ENCODE assay signal across 17 mouse cellular contexts in genomic region chr4:73335218-73336104, GRCm38 (mm10).
A peak's percentile ranks its signal among the peaks of the same experiment; 100 is the strongest.
DNase-seq lines count a peak whose midpoint lies in the region; ATAC-seq and TF ChIP-seq lines count a peak whose summit lies in the region.
"Had no signal": no experiment of that assay in that cellular context is flagged by ENCODE, and none has a peak within 500 bp of the region (broad histone marks: within the 10 kb centered on the region; RNA-seq: fewer than 3 reads in every experiment).

No protein-coding gene starts in this region.

- no peaks in the 10 kb centered on the region for H3K27me3 ChIP-seq in limb, embryonic 15.5 days
- no peaks in the 10 kb centered on the region for H3K27me3 ChIP-seq in limb, embryonic 10.5 days (ENCODE audit: low read depth, poor library complexity, severe bottlenecking)
- no peaks in the 10 kb centered on the region for H3K27me3 ChIP-seq in forebrain, embryonic 12.5 days
- no peaks in the 10 kb centered on the region for H3K27me3 ChIP-seq in hindbrain, embryonic 13.5 days

- no peak overlapping the region for H3K4me2 ChIP-seq in limb, embryonic 15.5 days
- no peak overlapping the region for H3K4me2 ChIP-seq in forebrain, embryonic 12.5 days
- no peak overlapping the region for H3K4me2 ChIP-seq in hindbrain, embryonic 13.5 days

- no peak overlapping the region for H3K4me3 ChIP-seq in limb, embryonic 15.5 days
- no peak overlapping the region for H3K4me3 ChIP-seq in limb, embryonic 10.5 days
- H3K4me3 ChIP-seq in forebrain, embryonic 12.5 days (replicated peaks): no peak overlapping the region
- no peak overlapping the region for H3K4me3 ChIP-seq in hindbrain, embryonic 13.5 days
- H3K4me3 ChIP-seq in lung, adult 2 months (replicated peaks; ENCODE audit: extremely low read depth, low read depth, low read length): no peak overlapping the region
- H3K4me3 ChIP-seq: embryonic facial prominence, embryonic 10.5 days; erythroblast, embryonic 14.5 days had no signal

- WGBS in limb, embryonic 15.5 days: 50% methylated on average over 2 of the region's 2 CpGs
- 66% methylated on average over 2 of the region's 2 CpGs for WGBS in limb, embryonic 10.5 days
- WGBS in forebrain, embryonic 12.5 days: 33% methylated on average over 2 of the region's 2 CpGs
- WGBS in hindbrain, embryonic 13.5 days: 45% methylated on average over 2 of the region's 2 CpGs
- WGBS in lung, adult 2 months: 76% methylated on average over 2 of the region's 2 CpGs

- H3K36me3 ChIP-seq in limb, embryonic 15.5 days: no peaks in the 10 kb centered on the region
- H3K36me3 ChIP-seq in limb, embryonic 10.5 days: no peaks in the 10 kb centered on the region
- no peaks in the 10 kb centered on the region for H3K36me3 ChIP-seq in forebrain, embryonic 12.5 days (replicated peaks)
- no peaks in the 10 kb centered on the region for H3K36me3 ChIP-seq in hindbrain, embryonic 13.5 days
- H3K36me3 ChIP-seq: embryonic facial prominence, embryonic 10.5 days; G1E had no signal

- no peaks in the 10 kb centered on the region for H3K9me3 ChIP-seq in limb, embryonic 15.5 days
- H3K9me3 ChIP-seq in limb, embryonic 10.5 days (replicated peaks): no peaks in the 10 kb centered on the region
- no peaks in the 10 kb centered on the region for H3K9me3 ChIP-seq in forebrain, embryonic 12.5 days
- H3K9me3 ChIP-seq in hindbrain, embryonic 13.5 days: no peaks in the 10 kb centered on the region
- H3K9me3 ChIP-seq: embryonic facial prominence, embryonic 10.5 days had no signal

- TF ChIP-seq CTCF in lung, adult 2 months (IDR thresholded peaks at IDR 0.05; ENCODE audit: insufficient read depth, low read length): no peak

- DNase-seq in limb, embryonic 10.5 days (ENCODE audit: low spot score): no peak
- DNase-seq in retina, embryonic 14.5 days (ENCODE audit: low spot score): peak; percentile 10
- DNase-seq in lung, adult 2 months: no peak
- DNase-seq: adrenal gland, postnatal 14 days; cerebellum, postnatal 36 days; kidney, adult 8-10 months; layer of hippocampus, adult 9-11 months; liver; lung, adult 18-20 months; lung, postnatal 4 days had no signal

- ATAC-seq in limb, embryonic 15.5 days (ENCODE audit: insufficient number of reproducible peaks, low FRiP score, low TSS enrichment, low read depth): 0 out of 2 replicates have a peak, but pooled peaks have one; percentile 35
- ATAC-seq in forebrain, embryonic 12.5 days (ENCODE audit: low FRiP score): peak; percentile 66; the same call in 1 of the 2 replicates
- 0 out of 2 replicates have a peak, but pooled peaks have one; percentile 24 for ATAC-seq in hindbrain, embryonic 13.5 days (ENCODE audit: low FRiP score)
- no peak for ATAC-seq in frontal cortex, adult (ENCODE audit: low TSS enrichment)

- H3K27ac ChIP-seq in limb, embryonic 15.5 days: no peak overlapping the region
- H3K27ac ChIP-seq in limb, embryonic 10.5 days: no peak overlapping the region
- H3K27ac ChIP-seq in forebrain, embryonic 12.5 days: no peak overlapping the region
- H3K27ac ChIP-seq in hindbrain, embryonic 13.5 days: no peak overlapping the region
- H3K27ac ChIP-seq: embryonic facial prominence, embryonic 10.5 days had no signal

- H3K4me1 ChIP-seq in limb, embryonic 15.5 days: no peaks in the 10 kb centered on the region
- H3K4me1 ChIP-seq in limb, embryonic 10.5 days: no peaks in the 10 kb centered on the region
- peaks cover 5% of the 10 kb centered on the region; the same call in 1 of the 2 replicates for H3K4me1 ChIP-seq in forebrain, embryonic 12.5 days
- 0 out of 2 replicates have a peak, but pooled peaks cover 5% of the 10 kb centered on the region for H3K4me1 ChIP-seq in hindbrain, embryonic 13.5 days (replicated peaks)
- no peaks in the 10 kb centered on the region for H3K4me1 ChIP-seq in lung, adult 2 months (ENCODE audit: control insufficient read depth, insufficient read depth, low read length)
- H3K4me1 ChIP-seq: embryonic facial prominence, embryonic 10.5 days had no signal

- TF ChIP-seq POLR2A in lung, adult 2 months (IDR thresholded peaks at IDR 0.05; ENCODE audit: borderline replicate concordance, extremely low read depth, low read depth, low read length): no peak

- H3K9ac ChIP-seq in limb, embryonic 15.5 days: no peak overlapping the region
- no peak overlapping the region for H3K9ac ChIP-seq in forebrain, embryonic 12.5 days
- no peak overlapping the region for H3K9ac ChIP-seq in hindbrain, embryonic 13.5 days
